Mouse (Mus musculus) ovary, postnatal 10 days (tissue): ENCODE results near the gene Zfp459.
"Not testable (repeated sequence)": the region's sequence is repeated elsewhere in the genome, so short reads cannot be mapped to it uniquely, and the experiment has no call there.

Source experiments
- DNase-seq: peaks from one replicate; pipeline ENCODE4 v3.0.0; 2022; ENCODE audit warnings: low spot score

Gene Zfp459

DNA sequence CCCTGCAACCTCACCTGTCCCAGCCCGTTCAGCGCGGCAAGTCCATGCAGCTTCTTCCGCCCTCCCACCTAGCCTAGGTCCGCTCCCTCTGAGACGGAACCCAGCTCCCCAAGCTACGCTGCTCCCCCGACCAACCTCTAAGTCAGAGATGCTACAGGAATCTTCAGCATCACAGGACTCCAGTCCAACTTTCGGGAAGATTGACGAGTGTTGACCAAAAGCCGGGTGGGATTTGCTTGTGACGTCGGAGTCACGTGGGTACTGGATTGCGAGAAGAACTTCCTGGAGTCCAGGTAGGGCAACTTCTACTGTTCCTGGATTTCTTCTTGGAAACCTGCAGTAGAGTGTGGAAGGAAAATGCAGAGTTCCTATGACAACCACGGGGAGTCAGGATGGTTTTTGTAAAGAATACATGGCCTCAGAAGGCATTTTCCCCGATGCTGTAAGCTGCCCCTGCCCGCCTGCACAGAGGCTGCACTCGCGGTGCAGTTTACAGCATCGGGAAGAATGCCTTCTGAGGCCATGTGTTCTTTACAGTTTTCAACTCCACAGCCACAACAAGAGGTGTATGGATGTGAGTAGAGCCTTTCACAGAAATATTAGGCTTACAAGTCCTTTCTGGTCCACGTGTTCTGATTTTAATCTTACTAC is at the start of gene Zfp459:
Gene Zfp459 (minus strand): TSS at position 212 of the 651 bp plus-strand sequence.
- peak; percentile 16 for DNase-seq

- DNase-seq, result no peak
Observed at GRCm38 (mm10) chr13:67469274-67469673, 48.1 kb upstream of the Zfp459 start.

DNA sequence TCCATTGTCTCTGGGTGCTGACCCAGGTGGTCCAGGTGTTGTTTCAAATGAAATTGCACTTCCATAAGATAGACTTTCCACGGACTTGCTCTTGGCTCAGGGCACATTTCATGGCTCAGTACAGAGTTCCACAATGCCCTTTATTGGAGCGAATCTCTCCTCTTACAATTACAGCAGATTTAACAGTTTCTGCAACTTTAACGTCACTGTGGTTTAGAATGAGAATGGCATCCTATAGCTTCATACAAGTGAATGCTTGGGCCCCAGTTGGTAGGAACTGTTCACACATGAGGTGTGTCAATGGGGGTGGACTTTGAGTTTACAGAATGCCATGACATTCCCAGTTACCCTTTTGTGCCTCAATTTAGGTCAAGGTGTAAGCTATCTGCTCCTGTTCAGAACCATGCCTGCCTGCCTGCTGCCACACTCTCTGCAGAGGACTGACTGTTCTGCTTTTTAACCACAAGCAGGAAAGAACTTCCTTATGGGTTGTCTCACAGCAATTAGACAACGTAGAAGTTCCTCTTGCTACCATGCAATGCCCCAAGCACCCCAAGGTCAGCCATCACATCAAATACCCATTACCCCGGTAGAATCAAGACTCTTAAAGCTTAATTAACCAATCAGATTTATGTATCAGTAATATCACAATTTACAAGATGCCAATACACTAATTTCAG is 42.4 kb upstream of the Zfp459 start:
- not testable (repeated sequence) for DNase-seq

DNA sequence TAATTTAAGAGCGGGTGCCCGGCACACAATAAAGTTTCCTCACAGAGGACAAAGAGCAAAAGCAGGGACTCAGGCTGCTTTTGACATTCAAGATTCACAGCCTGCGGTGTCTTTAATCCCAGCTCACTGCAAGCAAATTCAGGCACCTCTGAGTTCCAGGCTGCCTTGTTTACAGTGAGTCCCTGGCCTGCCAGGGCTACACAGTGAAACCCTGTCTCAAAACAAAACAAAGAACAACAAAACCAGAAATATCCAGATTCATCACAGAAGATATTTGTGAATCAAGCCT is 30.7 kb upstream of the Zfp459 start:
- no peak for DNase-seq

GRCm38 (mm10) chr13:67451172-67452020 is 30.2 kb upstream of the Zfp459 start, which contains the start of gene Zfp874a:
Gene Zfp874a (minus strand): TSS chr13:67451624.
- DNase-seq, result peak; percentile 46

GRCm38 (mm10) chr13:67437095-67437494 is 15.9 kb upstream of the Zfp459 start:
- not testable (repeated sequence) for DNase-seq

DNA sequence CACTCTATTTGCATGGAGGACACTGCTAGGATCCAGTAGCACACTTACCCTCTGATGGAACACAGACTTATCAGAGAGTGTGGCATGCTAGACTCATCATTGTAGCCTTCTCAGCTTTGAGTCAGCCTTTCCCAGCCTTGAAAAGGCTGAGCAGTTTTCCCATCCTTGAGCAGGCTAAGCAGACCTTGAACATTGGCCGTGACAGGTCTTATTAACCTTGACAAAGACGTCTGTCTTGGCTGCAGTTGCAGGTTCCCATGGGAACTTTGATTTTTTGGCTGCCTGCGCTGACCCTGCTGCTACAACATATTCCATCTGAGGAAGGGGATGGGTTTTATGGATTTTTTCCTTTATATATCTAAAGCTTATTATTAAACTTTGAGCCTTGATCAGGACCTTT is 6.9 kb upstream of the Zfp459 start:
- no peak for DNase-seq

DNA sequence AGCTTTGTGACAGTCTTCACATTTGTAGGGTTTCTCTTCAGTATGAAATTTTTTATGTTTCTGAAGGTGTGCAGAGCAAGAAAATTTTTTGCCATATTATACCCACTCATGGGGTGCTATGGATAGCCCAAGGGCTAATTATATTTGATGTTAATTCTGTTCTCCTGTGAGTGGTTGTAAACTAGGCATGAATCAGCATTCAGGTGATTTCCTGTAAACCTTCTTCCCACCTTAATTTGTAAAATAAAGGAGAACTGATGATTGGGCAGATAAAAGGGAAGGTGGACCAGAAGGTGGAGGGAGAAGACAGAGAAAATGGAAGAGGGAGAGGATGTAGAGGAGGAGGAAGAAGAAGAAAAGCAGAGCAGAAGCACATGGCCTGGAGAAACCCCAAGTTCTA is 4.5 kb upstream of the Zfp459 start:
- DNase-seq, result not testable (repeated sequence)

- DNase-seq, result not testable (repeated sequence)
Observed at GRCm38 (mm10) chr13:67422532-67422931, 1.3 kb upstream of the Zfp459 start.

DNA sequence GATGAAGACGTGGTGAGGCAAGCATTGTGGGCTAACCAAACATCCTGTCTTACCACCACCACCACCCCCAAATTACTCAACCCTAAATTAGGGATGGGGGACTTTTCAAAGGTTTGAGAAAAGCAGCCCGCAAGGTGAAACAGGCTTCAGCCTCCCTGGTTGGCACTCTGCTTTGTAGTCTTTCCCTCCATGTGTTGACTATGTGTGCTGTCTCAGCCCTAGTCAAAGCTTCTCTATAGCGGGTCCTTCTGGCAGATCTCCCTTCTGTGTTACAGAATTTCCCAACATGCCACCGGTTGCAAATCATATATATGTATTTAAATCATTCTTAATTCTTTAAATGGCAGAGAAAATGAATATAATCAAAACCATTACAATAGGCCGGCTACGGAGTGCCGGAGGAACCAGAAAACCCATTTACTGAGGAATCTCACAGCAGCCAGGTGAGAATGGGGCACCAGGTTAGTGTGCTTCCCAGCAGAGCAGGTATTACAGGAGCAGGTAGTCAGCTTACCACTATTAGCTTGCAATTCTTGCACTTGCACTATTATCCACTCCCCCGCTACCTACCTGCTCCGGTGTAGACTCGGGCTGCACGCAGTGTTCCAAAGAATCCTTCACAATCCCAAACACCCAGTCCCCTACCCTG is 536 bp downstream of the Zfp459 start:
- no peak for DNase-seq

DNA sequence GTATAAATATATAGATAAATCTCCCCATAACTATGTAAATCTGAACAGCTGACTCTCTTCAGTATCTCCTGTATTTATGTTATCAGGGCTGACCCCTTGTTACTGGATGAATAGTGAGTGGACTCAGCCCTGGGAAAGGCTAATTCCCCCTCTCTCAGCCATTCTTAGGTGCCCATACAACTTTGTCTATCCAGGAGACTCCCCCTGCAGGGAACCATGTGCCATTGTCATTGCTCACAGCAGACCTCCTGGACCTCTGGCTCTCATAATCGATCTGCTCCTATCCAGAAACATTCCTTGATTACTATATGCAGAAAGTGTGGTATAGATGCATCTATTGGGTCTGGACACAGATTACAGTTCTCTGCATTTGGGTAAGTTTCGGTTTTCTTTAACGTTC is 4.4 kb downstream of the Zfp459 start:
- no peak for DNase-seq

- DNase-seq, result no peak
Observed at GRCm38 (mm10) chr13:67415759-67416158, 5.5 kb downstream of the Zfp459 start.

GRCm38 (mm10) chr13:67413634-67414033 is 7.6 kb downstream of the Zfp459 start:
- not testable (repeated sequence) for DNase-seq

DNA sequence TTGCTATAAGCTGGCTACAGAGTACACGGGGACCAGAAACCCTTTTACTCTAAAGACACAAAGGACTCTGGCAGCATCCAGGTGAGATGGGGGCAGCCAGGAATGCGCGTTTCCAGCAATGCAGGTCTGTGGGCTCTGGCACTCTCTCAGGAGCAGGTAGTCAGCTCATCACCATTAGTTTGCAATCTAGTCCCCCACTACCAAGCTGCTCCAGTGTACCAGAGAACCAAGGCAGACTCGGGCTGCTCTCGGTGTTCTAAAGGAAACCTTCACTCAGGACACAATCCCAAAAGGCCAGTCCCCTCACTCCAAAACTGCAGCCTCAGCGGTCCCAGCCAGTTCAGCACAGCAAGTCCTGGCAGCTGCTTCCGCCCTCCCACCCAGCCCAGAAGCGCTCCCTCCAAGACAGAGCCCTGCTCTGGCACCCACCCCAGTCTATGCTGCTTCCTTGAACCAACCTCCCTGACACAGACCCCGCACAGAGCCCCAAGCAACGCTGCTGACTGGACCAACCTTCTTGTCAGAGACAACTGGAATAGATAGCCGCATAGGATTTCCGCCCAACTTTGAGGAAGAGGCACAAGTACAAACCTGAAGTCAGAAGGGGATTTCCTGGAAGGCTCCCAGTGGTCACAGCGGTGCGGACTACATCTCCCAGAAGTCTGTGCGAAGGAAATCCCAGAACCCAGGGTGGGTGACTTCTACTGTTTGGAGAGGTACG is 21.9 kb downstream of the Zfp459 start, which contains the start of gene Zfp429:
Gene Zfp429 (minus strand): TSS at position 637 of the 721 bp plus-strand sequence.
- peak; percentile 51 for DNase-seq

DNA sequence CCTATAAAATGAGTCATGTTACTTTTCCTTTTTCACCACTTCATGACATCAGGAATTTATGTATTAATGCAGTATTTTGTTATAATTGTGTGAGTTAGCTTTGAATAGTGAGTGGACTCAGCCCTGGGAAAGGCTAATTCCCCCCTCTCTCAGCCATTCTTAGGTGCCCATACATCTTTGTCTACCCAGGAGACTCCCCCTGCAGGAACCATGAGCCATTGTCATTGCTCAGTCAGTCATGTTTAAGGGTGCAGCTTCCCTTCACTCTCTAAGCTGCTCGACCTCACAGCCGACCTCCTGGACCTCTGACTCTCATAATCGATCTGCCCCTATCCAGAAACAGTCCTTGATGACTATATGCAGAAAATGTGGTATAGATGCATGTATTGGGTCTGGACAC is 45.0 kb downstream of the Zfp459 start:
- DNase-seq, result not testable (repeated sequence)

GRCm38 (mm10) chr13:67375050-67375911 is 45.9 kb downstream of the Zfp459 start, which contains the start of the genes Gm28041 and Zfp456:
Gene Gm28041 (minus strand): TSS chr13:67375733.
Gene Zfp456 (minus strand): TSS chr13:67375810.
- DNase-seq, result not testable (repeated sequence)

DNA sequence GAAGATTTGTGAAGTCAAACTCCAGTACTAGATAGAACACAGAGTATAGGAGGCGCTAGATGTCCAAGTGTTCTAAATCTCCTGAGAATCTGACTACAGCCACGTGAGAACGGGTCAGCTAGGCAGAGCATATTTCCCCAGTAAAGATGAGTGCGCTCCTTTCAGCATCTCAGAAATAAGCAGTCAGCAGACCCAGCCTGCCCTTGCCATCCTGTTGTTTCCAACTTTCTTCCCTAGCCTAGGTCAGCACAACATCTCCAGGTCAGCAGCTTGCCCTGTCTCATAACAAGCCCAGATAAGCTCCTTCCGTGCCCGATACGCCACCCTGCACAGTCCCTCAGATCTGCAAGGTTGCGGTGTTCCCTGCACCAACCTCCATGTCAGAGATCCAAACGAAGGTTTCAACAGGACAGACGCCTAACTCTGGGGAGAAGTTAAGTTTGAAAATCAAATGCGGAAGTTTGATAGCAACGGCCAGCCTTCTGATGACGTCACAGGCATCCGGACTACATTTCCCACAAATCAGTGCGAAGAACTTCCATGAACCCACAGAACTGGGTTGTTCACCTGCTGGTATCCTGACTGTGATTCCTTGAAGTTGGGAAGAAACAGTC is 61.0 kb downstream of the Zfp459 start, which contains the start of the genes Gm28044 and Zfp953:
Gene Gm28044 (minus strand): TSS at position 406 of the 614 bp plus-strand sequence.
Gene Zfp953 (minus strand): TSS at position 475 of the 614 bp plus-strand sequence.
- DNase-seq, result peak; percentile 72
